Mouse (Mus musculus) layer of hippocampus, postnatal 14 days (tissue): ENCODE measurements around the gene Vpreb1. TPM values are rescaled to one million over a fixed set of nuclear protein-coding genes. Genes with fewer than 3 reads are reported as not detected.

Source experiments
- DNase-seq, 2 experiments: peaks; one replicate each; pipeline ENCODE4 v3.0.0; 2021 to 2022; ENCODE audit warnings: low spot score in 2 of 2, mixed read lengths in 1 of 2
- long read RNA-seq, 2 experiments: library from polyadenylated mRNA; stranded (forward); transcript quantifications; one replicate each; pipeline ENCODE4 v2.0.0; 2021
- total RNA-seq, 2 experiments: library from RNA; stranded (reverse); gene quantifications; 2 replicates each; pipeline ENCODE4 v1.2.3; 2021

Vpreb1 gene
- 1 to 10 TPM in 1 of 2 experiments, not detected in 1; 1.8 TPM for total RNA-seq
- long read RNA-seq, experiment 1, partial matches to known transcripts: 1 of 1 reads
- long read RNA-seq, experiment 1, other reads (novel, unspliced or antisense): 0 of 1 reads
- long read RNA-seq, experiment 2, partial matches to known transcripts: 0 of 1 reads
- long read RNA-seq, experiment 2, other reads (novel, unspliced or antisense): 1 of 1 reads

DNA sequence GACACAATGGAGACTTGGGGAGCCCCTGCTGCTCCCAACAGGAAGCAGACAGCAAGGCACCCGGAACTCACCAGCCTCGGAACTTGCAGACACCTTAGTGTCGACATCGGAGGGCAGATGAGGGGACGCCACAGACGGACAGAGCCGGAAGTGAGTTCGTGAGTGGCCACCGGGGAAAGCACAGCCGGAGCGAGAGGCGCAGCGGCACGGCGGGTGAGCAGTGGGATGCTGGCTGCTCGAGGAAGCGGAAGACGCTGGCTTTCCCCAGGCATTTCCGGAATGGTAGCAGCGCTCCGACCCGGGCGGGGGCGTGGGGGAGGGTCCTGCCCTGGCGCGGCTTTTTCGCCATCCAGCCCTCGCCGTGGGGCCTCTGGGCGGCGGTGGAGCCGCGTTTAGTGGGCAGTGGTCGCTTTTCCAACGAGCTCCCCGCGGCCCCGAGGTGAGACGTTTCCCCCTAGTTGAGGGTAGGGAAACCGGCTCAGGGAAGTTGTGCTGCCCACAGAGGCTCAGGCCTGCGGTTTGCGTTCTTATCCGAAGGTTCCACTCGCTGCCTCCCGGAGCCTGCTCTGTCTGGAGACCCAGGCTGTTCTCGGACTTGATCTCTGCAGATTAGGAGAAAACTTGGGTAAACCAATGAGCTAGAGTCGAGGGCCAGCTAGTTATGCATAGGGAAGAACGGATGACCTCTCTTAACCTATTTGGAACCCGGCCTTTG is at the start of gene Vpreb1, which contains the start of gene Top3b:
Vpreb1 (minus strand) TSS at position 227 of the 715 bp plus-strand sequence.
Top3b (plus strand) TSS at position 120 of the 715 bp plus-strand sequence.
- DNase-seq: peak; percentile 91 to 95

DNA sequence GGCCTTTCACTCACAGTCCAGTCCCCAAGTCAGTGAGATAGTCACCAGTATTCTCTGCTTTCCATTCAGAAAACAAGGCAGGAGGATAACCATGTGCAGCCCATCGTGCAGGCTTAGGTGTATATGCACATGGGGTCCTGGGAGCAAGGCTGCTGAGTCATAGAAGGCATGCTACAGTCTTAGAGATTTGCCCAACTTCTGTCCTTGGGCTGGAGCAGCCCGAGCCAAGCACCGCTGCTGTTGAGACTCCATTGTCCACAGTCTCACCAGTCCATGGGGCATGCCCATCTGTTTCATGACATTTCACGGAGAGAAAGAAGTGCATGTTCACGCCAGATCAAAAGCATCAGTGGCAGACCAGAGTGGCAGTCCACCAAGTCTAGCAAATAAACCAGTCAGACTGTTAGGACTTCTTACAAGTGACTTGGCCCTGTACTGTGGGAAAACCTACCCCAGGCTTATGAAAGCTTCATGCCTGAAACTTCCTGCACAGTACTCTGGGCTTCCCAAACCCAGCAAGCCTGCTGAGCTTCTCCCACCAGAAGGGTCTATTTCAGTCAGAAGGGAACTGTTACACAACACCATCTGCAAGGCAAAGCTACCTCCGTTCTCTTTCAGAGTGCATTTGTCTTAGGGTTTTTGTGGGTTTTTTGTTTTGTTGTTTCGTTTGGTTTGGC is 47.9 kb upstream of the Vpreb1 start:
- DNase-seq: peak in 1 of 2 experiments; percentile 57

GRCm38 (mm10) chr16:16913440-16913839 is 42.8 kb upstream of the Vpreb1 start:
- no peak for DNase-seq

DNA sequence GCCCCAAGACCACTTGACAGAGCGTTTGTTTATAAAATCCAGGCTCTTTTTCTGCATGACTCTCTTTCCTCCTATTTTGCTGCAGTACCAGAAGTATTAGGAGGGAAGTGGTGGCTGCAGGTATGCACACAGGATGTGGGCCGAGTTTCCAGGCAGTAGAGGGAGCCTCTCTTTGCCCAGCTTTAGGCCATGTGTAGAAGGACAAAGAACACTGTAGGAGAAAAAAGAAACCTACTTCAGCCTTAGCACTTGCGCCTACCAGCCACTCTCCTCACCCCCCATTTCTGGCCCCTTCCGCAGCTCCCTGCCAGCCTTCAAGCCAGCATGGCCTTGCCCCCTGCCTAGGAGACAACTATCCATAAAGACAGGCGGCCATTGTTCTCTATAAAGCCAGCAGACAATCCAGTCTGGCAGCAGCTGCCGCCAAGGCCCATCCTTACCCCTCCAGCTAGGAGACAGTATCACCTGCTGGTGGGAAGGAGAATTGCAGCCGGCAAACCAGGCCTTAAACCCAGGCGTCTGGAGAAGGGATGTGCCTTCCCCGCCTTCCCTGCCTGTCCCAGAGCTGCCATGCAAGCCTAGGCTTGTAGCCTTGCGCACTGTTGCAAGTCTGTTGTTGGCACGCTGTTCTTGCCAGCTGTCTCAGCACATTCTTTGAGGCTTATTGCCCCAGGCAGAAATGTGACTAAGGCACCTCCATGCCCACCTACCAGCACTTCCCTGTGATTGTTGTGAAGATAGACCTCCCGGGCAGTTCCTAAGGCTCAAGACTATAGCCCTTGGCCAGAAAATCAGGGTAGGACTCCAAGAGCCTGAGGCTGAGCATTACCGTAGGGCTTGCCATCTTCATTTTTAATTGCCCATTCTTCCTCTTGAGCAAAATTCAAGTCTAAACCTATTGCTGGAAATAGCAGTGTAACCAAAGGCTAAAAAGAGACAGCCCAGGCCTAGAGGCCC is 41.3 kb upstream of the Vpreb1 start:
- peak; percentile 80 to 82 for DNase-seq

DNA sequence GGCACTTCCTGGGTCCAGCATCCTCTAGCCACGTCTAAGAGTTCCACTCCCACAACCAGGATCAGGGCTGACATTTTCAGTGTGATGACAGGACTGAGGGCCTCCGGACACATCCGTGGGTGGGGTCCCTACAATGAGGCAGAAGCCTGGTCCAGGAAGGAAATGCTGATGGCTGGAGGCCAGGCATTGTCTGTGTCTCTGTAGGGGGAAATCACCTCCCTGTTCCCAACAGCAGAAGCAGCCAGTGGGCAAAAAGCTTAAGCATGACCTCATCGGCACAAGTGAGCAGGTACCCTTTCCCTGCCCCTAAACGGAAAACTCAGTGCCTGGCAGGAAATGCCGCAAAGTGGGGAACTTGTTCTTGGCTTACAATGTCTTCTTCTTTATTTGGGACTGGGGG is 37.2 kb upstream of the Vpreb1 start:
- DNase-seq: no peak

GRCm38 (mm10) chr16:16903188-16903587 is 32.5 kb upstream of the Vpreb1 start:
- no peak for DNase-seq

GRCm38 (mm10) chr16:16902329-16902728 is 31.7 kb upstream of the Vpreb1 start:
- DNase-seq: no peak

DNA sequence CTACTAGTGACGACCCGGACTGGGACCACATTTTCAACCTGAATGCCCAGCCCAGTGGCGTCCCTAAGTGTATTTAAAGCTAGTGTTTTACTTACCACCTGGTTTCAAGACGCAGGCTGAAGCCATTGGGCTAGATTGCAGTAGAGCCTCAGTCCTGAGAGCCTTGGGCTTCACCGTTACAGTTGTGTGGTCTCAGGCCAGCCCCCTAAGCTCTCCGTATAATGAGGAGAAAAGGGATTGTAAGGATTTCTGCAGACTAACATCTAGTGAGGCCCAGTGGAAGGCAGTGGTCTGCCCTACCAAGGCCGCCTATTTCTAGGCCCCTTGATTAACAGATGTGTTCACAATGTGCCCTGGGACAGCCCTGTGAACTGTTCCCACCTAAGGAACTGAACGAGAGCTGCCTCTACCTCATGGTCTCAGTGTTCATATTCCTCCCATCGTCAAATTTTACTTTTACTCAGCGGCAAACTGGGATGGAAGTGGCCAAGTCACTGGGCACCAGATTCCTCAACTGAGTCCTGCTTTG is 26.5 kb upstream of the Vpreb1 start:
- no peak for DNase-seq

GRCm38 (mm10) chr16:16896382-16897055 is 25.9 kb upstream of the Vpreb1 start, which contains the start of gene Ppm1f:
Ppm1f (plus strand) TSS chr16:16896469.
- DNase-seq: peak; percentile 96

- DNase-seq: peak in 1 of 2 experiments; percentile 37
Measured at GRCm38 (mm10) chr16:16896015-16896381, 25.4 kb upstream of the Vpreb1 start.

DNA sequence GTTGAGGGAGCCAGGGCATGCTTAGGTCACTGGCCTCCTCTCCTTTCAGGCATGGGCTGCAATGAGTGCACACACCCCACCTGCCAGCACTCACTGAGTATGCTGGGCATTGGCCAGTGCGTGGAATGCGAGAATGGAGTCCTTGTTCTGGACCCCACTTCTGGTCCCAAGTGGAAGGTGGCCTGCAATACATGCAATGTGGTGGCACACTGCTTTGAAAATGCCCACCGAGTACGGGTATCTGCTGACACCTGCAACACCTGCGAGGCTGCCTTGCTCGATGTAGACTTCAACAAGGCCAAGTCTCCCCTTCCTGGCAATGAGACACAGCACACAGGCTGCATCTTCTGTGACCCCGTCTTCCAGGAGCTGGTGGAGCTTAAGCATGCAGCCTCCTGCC is 21.7 kb upstream of the Vpreb1 start:
- no peak for DNase-seq

DNA sequence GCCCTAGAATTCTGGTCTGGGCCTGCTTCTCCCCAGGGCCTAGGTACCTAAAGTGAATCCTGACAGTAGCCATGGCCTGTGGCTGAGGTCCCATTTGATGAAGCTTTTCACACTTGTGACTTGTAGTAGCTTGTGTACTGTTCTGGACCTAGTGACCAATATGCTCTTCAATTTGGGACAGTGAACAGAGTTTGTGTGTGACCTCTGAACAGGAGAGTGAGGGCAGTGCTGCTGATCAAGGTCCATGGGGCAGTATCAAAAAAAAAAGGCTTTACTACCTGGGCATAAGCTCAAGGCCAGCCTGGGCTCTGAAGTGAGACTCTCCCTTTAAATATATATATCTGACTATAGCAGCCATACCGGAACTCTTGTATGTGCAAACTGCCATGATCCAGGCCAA is 17.7 kb upstream of the Vpreb1 start:
- no peak for DNase-seq

- DNase-seq: no peak
Measured at GRCm38 (mm10) chr16:16879025-16879424, 8.4 kb upstream of the Vpreb1 start.

DNA sequence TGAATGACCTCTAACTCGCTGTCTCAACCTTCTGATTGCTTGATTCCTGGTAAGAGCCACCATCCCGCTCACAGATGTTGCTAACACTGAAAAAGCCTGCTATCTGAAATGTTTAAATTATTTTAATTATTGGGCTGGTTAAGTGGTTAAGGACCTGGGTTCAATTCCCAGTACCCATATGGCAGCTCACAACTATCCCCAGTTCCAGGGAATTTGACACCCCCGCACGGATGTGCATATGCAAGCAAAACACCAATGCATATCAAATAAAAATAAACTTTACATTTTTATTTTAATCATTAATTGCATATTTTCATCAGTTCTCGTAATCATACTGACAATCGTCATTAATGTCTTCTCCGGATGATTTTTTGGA is 414 bp downstream of the Vpreb1 start:
- DNase-seq: no peak

- no peak for DNase-seq
Measured at GRCm38 (mm10) chr16:16865696-16866561, 4.7 kb downstream of the Vpreb1 start.

DNA sequence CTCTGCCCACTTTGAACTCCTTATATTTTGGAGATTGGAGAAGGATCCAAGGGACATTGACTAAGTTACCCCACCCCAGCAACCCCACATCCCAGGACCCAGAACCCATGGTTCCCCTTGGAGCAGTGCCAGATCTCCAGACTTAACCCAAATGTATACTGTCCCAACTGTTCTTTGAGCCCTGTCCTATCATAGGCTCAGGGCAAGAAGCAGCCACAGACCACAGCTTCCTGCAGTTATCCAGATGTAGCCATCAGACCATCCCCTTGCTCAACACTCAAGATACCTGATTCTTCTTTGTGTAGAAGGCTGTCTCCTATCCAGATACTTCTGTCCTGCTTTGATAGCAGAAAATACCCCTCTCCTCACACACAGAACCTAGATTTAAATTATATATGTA is 5.4 kb downstream of the Vpreb1 start:
- no peak for DNase-seq

- DNase-seq: no peak
Measured at GRCm38 (mm10) chr16:16863978-16864377, 6.7 kb downstream of the Vpreb1 start, which contains the start of gene Igll1. Igll1 (minus strand) TSS chr16:16863985.

DNA sequence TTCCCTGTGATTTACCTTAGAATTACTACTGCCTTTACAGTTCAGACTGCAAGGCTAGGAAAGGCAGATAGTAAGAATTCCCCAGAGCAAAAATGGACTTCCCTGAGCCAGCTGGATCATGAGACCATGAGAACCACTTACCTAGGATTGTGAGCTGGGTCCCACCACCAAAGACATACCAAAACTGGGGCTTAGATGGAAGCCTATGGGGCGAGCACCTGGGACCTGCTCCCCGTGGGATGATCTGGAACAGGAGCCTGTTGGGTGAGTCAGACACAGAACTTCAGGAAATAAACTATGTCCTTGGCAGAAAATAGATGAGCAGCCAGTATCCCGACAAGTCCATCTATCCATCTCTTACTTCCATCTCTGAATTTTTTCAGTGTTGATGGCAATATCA is 8.4 kb downstream of the Vpreb1 start:
- DNase-seq: no peak
